Mouse (Mus musculus) heart, embryonic 13.5 days (tissue): Measurements from ENCODE around the gene Atrip. TPM values are rescaled to one million over a fixed set of nuclear protein-coding genes. Genes with fewer than 3 reads are reported as not detected.

Source experiments
- ATAC-seq: fragments of 200-750 bp; cut with Nextera tagmentation; 2 replicates; pipeline ENCODE4 v1.8.0; 2017; ENCODE audit warnings: moderate TSS enrichment; ENCODE audit not compliant: insufficient number of reproducible peaks, low FRiP score, low TSS enrichment; ENCODE audit errors: extremely low read depth
- H3K27ac ChIP-seq: fragments of 300-500 bp; sonication (generic); replicated peaks from 2 replicates; pipeline ENCODE4 v1.5.1; 2015; ENCODE audit warnings: moderate library complexity, mild to moderate bottlenecking, inconsistent platforms
- H3K27me3 ChIP-seq: fragments of 300-500 bp; sonication (generic); replicated peaks from 2 replicates; pipeline ENCODE4 v1.6.1; 2015; ENCODE audit warnings: mild to moderate bottlenecking, inconsistent platforms
- H3K36me3 ChIP-seq: fragments of 300-500 bp; sonication (generic); 2 replicates; pipeline ENCODE4 v1.6.1; 2015; ENCODE audit warnings: mild to moderate bottlenecking, inconsistent platforms
- H3K4me1 ChIP-seq: fragments of 300-500 bp; sonication (generic); 2 replicates; pipeline ENCODE4 v1.6.1; 2015; ENCODE audit warnings: inconsistent platforms
- H3K4me2 ChIP-seq: fragments of 300-500 bp; sonication (generic); 2 replicates; pipeline ENCODE4 v1.6.1; 2015; ENCODE audit warnings: inconsistent platforms, mild to moderate bottlenecking, moderate library complexity
- H3K4me3 ChIP-seq: fragments of 300-500 bp; sonication (generic); 2 replicates; pipeline ENCODE4 v1.5.1; 2015; ENCODE audit warnings: moderate library complexity, mild to moderate bottlenecking, inconsistent platforms
- H3K9ac ChIP-seq: fragments of 300-500 bp; sonication (generic); 2 replicates; pipeline ENCODE4 v1.6.1; 2015; ENCODE audit warnings: inconsistent platforms, mild to moderate bottlenecking, moderate library complexity
- H3K9me3 ChIP-seq: fragments of 300-500 bp; sonication (generic); 2 replicates; pipeline ENCODE4 v1.6.1; 2016; ENCODE audit warnings: inconsistent platforms
- WGBS: fragments of 180-500 bp; shearing (Covaris S2); methylation state at CpG from one replicate; pipeline ENCODE4 v1.1.7; 2015; ENCODE audit warnings: mixed read lengths; 5-methylcytosine and 5-hydroxymethylcytosine counted together
- polyA plus RNA-seq: library from polyadenylated mRNA; unstranded; fragments of >200 nt; fragmentation: Nextera tagmentation; extraction: Ambion mirVana; gene quantifications from 2 replicates; pipeline ENCODE4 v1.2.1, GENCODE M21; 2015

Gene Atrip
- 16.6 and 18.0 TPM in 2 replicates for polyA plus RNA-seq

GRCm38 (mm10) chr9:109073661-109074573 lies at the start of gene Atrip:
Gene Atrip, minus strand, starts transcription at chr9:109074124.
- Histone ChIP-seq H3K9ac (peak within 1 kb of the TSS; percentile 97), H3K4me2 (peak within 1 kb of the TSS; percentile 93), H3K36me3 (peaks cover 41% of the 10 kb centered on the region), H3K9me3 (no peaks in the 10 kb centered on the region), H3K27me3 (no peaks in the 10 kb centered on the region), H3K4me1 (peaks cover 26% of the 10 kb centered on the region), H3K4me3 (peak within 1 kb of the TSS; percentile 88), H3K27ac (peak within 1 kb of the TSS; percentile 68)
- under 1% methylated on average over 57 of the region's 57 CpGs for WGBS
- ATAC-seq = peak; percentile 95

- 30% methylated on average over 6 of the region's 6 CpGs for WGBS
- no peak overlapping the region for H3K4me2 ChIP-seq
- no peak for ATAC-seq
- no peak overlapping the region for H3K9ac ChIP-seq
- no peak overlapping the region for H3K4me3 ChIP-seq
- H3K27ac ChIP-seq = no peak overlapping the region
- no peaks in the 10 kb centered on the region for H3K27me3 ChIP-seq
- no peaks in the 10 kb centered on the region for H3K9me3 ChIP-seq
- peaks cover 11% of the 10 kb centered on the region for H3K4me1 ChIP-seq
- peaks cover 16% of the 10 kb centered on the region for H3K36me3 ChIP-seq
Measured at GRCm38 (mm10) chr9:109123266-109123665, 49.3 kb upstream of the Atrip start.

GRCm38 (mm10) chr9:109122553-109123085 lies 48.7 kb upstream of the Atrip start:
- Histone ChIP-seq H3K4me3 (no peak overlapping the region), H3K27me3 (no peaks in the 10 kb centered on the region), H3K36me3 (peaks cover 23% of the 10 kb centered on the region), H3K4me1 (peaks cover 13% of the 10 kb centered on the region), H3K9me3 (no peaks in the 10 kb centered on the region), H3K9ac (no peak overlapping the region), H3K4me2 (no peak overlapping the region), H3K27ac (no peak overlapping the region)
- 42% methylated on average over 2 of the region's 2 CpGs for WGBS
- ATAC-seq = no peak

- no peak overlapping the region for H3K4me3 ChIP-seq
- H3K9me3 ChIP-seq = no peaks in the 10 kb centered on the region
- no peak overlapping the region for H3K4me2 ChIP-seq
- peaks cover 39% of the 10 kb centered on the region for H3K36me3 ChIP-seq
- ATAC-seq = no peak
- 88% methylated on average over 6 of the region's 6 CpGs for WGBS
- H3K27me3 ChIP-seq = no peaks in the 10 kb centered on the region
- peaks cover 13% of the 10 kb centered on the region for H3K4me1 ChIP-seq
- H3K9ac ChIP-seq = no peak overlapping the region
- H3K27ac ChIP-seq = no peak overlapping the region
Measured at GRCm38 (mm10) chr9:109120956-109121355, 47.0 kb upstream of the Atrip start.

- H3K4me2 ChIP-seq = no peak overlapping the region
- H3K36me3 ChIP-seq = peaks cover 53% of the 10 kb centered on the region
- WGBS = 80% methylated on average over 9 of the region's 9 CpGs
- no peak overlapping the region for H3K9ac ChIP-seq
- no peaks in the 10 kb centered on the region for H3K9me3 ChIP-seq
- H3K4me1 ChIP-seq = peaks cover 13% of the 10 kb centered on the region
- no peak overlapping the region for H3K4me3 ChIP-seq
- ATAC-seq = no peak
- no peak overlapping the region for H3K27ac ChIP-seq
- no peaks in the 10 kb centered on the region for H3K27me3 ChIP-seq
Measured at GRCm38 (mm10) chr9:109119571-109119970, 45.6 kb upstream of the Atrip start.

GRCm38 (mm10) chr9:109118106-109118505 lies 44.2 kb upstream of the Atrip start:
- peaks cover 68% of the 10 kb centered on the region for H3K36me3 ChIP-seq
- whole genome bisulfite sequencing = 70% methylated on average over 4 of the region's 4 CpGs
- H3K9me3 ChIP-seq = no peaks in the 10 kb centered on the region
- H3K27ac ChIP-seq = no peak overlapping the region
- H3K4me3 ChIP-seq = no peak overlapping the region
- H3K4me2 ChIP-seq = no peak overlapping the region
- no peak overlapping the region for H3K9ac ChIP-seq
- H3K4me1 ChIP-seq = peaks cover 8% of the 10 kb centered on the region
- no peak for ATAC-seq
- no peaks in the 10 kb centered on the region for H3K27me3 ChIP-seq

DNA sequence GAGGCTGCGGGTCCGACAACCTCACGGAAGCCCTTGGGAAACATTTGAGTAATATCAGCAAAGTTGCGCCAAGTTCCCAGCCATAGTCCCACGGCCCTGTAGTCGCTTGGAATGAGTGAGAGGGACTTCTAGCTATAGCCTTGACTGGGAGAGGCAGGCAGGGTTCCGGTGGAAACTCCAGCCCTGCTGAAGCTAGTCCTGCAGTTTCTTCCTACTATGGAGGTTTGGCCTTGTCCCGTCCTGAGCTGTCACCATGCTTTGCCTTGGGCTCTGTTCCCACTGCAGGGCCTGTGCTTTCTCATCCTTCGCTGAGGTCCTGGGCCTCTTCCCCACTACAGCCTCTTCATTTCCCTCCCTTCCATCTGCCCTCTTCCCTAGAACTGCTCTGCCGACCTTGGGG lies 42.3 kb upstream of the Atrip start:
- no peak overlapping the region for H3K4me2 ChIP-seq
- 0 out of 2 replicates have a peak, but pooled peaks cover 3% of the 10 kb centered on the region for H3K4me1 ChIP-seq
- H3K27ac ChIP-seq = no peak overlapping the region
- no peaks in the 10 kb centered on the region for H3K27me3 ChIP-seq
- no peak overlapping the region for H3K9ac ChIP-seq
- H3K4me3 ChIP-seq = no peak overlapping the region
- H3K36me3 ChIP-seq = peaks cover 87% of the 10 kb centered on the region
- WGBS = 87% methylated on average over 10 of the region's 10 CpGs
- H3K9me3 ChIP-seq = no peaks in the 10 kb centered on the region
- no peak for ATAC-seq

DNA sequence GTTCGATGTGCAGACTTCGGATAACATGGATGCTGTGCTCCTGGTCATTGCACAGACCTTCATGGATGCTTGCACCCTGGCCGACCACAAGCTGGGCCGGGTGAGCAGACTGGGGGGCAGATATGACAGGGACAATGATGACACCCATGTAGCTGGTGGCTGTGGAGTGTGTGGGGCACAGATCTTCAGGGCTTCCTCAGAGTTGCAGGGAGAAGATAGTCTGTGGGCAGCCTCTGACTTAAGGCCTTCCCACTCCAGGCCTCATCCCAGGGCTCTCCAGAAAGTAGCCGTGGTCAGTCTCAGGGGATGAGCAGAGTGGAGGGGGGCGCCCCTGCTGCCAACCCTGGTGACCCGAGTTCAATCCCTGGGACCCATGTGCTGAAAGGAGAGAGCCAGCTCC lies 40.9 kb upstream of the Atrip start:
- H3K9me3 ChIP-seq = no peaks in the 10 kb centered on the region
- H3K4me3 ChIP-seq = no peak overlapping the region
- H3K9ac ChIP-seq = no peak overlapping the region
- peaks cover 100% of the 10 kb centered on the region for H3K36me3 ChIP-seq
- 0 out of 2 replicates have a peak, but pooled peaks cover 3% of the 10 kb centered on the region for H3K4me1 ChIP-seq
- H3K4me2 ChIP-seq = no peak overlapping the region
- ATAC-seq = no peak
- H3K27ac ChIP-seq = no peak overlapping the region
- H3K27me3 ChIP-seq = no peaks in the 10 kb centered on the region
- 81% methylated on average over 7 of the region's 7 CpGs for WGBS

DNA sequence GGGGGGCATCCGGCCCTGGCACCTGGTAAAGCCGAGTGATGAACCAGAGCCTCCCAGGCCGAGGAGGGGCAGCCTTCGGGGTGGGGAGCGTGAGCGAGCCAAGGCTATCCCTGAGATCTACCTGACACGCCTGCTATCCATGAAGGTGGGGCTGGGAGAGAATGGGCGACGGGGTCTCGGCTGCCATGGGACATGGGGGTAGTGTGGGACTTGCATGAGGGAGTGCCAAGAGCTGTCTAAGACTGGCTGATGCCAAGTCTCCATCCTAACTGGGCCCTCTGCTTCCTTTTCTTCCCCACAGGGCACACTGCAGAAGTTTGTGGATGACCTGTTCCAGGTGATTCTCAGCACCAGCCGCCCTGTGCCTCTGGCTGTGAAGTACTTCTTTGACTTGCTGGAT lies 40.4 kb upstream of the Atrip start:
- 87% methylated on average over 11 of the region's 11 CpGs for WGBS
- no peak overlapping the region for H3K4me2 ChIP-seq
- no peaks in the 10 kb centered on the region for H3K27me3 ChIP-seq
- H3K36me3 ChIP-seq = peaks cover 100% of the 10 kb centered on the region
- ATAC-seq = no peak
- no peak overlapping the region for H3K9ac ChIP-seq
- H3K4me1 ChIP-seq = 0 out of 2 replicates have a peak, but pooled peaks cover 3% of the 10 kb centered on the region
- H3K4me3 ChIP-seq = no peak overlapping the region
- no peaks in the 10 kb centered on the region for H3K9me3 ChIP-seq
- H3K27ac ChIP-seq = no peak overlapping the region

DNA sequence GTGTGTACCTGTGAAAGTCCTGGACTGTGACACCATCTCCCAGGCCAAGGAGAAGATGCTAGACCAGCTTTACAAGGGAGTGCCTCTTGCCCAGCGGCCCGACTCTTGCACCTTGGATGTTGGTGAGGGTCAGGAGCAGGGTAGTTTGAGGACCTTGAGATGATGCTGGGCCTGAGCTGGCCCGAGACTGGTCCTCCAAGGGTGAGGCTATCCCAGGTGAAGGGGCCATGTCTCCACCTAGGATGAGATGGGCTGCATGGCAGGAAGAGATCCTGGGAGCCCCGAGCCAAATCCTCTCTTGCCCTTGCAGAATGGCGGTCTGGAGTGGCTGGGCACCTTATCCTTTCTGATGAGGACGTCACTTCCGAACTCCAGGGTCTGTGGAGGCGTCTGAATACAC lies 39.4 kb upstream of the Atrip start:
- H3K4me2 ChIP-seq = no peak overlapping the region
- H3K4me1 ChIP-seq = 0 out of 2 replicates have a peak, but pooled peaks cover 3% of the 10 kb centered on the region
- ATAC-seq = no peak
- no peak overlapping the region for H3K4me3 ChIP-seq
- WGBS = 78% methylated on average over 8 of the region's 8 CpGs
- H3K36me3 ChIP-seq = peaks cover 100% of the 10 kb centered on the region
- no peak overlapping the region for H3K9ac ChIP-seq
- no peak overlapping the region for H3K27ac ChIP-seq
- no peaks in the 10 kb centered on the region for H3K27me3 ChIP-seq
- no peaks in the 10 kb centered on the region for H3K9me3 ChIP-seq

DNA sequence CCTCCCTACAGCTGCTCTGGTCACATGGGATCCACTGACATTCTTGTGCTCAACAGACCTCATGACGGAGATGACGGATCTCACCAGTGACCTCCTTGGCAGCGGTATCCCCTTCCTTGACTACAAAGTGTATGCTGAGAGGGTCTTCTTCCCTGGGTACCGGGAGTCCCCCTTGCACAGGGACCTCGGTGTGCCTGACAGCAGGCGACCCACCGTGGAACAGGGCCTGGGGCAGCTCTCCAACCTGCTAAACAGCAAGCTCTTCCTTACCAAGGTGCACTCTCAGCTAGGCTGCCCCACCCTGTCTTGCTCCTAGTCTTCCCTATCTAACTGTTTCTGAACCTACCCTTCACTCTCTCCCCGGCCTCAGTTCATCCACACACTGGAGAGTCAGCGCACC lies 37.7 kb upstream of the Atrip start:
- Histone ChIP-seq H3K4me2 (no peak overlapping the region), H3K4me1 (no peaks in the 10 kb centered on the region), H3K9ac (no peak overlapping the region), H3K9me3 (no peaks in the 10 kb centered on the region), H3K27me3 (no peaks in the 10 kb centered on the region), H3K27ac (no peak overlapping the region), H3K4me3 (no peak overlapping the region), H3K36me3 (peaks cover 98% of the 10 kb centered on the region)
- 85% methylated on average over 9 of the region's 9 CpGs for WGBS
- ATAC-seq = no peak
